23 mouse cellular contexts compared by ENCODE assay signal in genomic region chr3:95239022-95239421, GRCm38 (mm10). TPM values are rescaled to one million over a fixed set of nuclear protein-coding genes. Genes with fewer than 3 reads are reported as not detected.
DNase-seq lines count a peak whose midpoint lies in the region; ATAC-seq and TF ChIP-seq lines count a peak whose summit lies in the region.
"Had no signal": no experiment of that assay in that cellular context is flagged by ENCODE, and none has a peak within 500 bp of the region (broad histone marks: within the 10 kb centered on the region; RNA-seq: fewer than 3 reads in every experiment).

No protein-coding gene starts in this region.

- 88% methylated on average over 6 of the region's 6 CpGs for WGBS in kidney, postnatal 0 days
- 88% methylated on average over 6 of the region's 6 CpGs for WGBS in kidney, embryonic 16.5 days

- H3K79me2 ChIP-seq in MEL (ENCODE audit: control insufficient read depth, insufficient read depth, low read length, poor library complexity) = no peaks in the 10 kb centered on the region

- no peak for DNase-seq in kidney, postnatal 0 days (ENCODE audit: low spot score)
- DNase-seq in A20 (ENCODE audit: low read depth, low spot score) (peak; percentile 33), MEL (ENCODE audit: low read depth, low spot score) (peak; percentile 52)
- DNase-seq in B cell, adult 2 months = no peak
- DNase-seq in cerebellum, adult 8-10 months = no peak
- DNase-seq: adrenal gland, postnatal 10 days; cerebellum, adult 2 months; heart, adult 18-20 months; kidney, adult 8-10 months; kidney, postnatal 4 days; spleen, adult 18-20 months; thymus, postnatal 25 days had no signal

- TF ChIP-seq RAD21 in MEL (IDR thresholded peaks at IDR 0.05; ENCODE audit: low read depth, low read length) = no peak; the same call in 1 of the 2 replicates

- TF ChIP-seq CTCF in kidney, postnatal 0 days (IDR thresholded peaks at IDR 0.05; ENCODE audit: low read depth) = 0 out of 2 replicates have a peak, but pooled peaks have one; percentile 19
- TF ChIP-seq CTCF in MEL (IDR thresholded peaks at IDR 0.05 in 2 of 3, conservative IDR thresholded peaks at IDR 0.05 in 1 of 3; ENCODE audit: control insufficient read depth in 1 of 3, insufficient read depth in 1 of 3, low read depth in 2 of 3, low read length in 3 of 3, poor library complexity in 1 of 3, severe bottlenecking in 1 of 3) = peak in 1 of 3 experiments; percentile 31; a peak in 2 of 6 replicates

- H3K27ac ChIP-seq in kidney, postnatal 0 days = no peak overlapping the region
- H3K27ac ChIP-seq in kidney, embryonic 16.5 days (ENCODE audit: low read length) = no peak overlapping the region
- no peak overlapping the region for H3K27ac ChIP-seq in MEL (ENCODE audit: control insufficient read depth, low read depth, low read length)
- H3K27ac ChIP-seq: embryonic facial prominence, embryonic 12.5 days; limb, embryonic 13.5 days; macrophage; midbrain, embryonic 12.5 days had no signal

- H3K4me1 ChIP-seq in kidney, postnatal 0 days (replicated peaks; ENCODE audit: insufficient read depth, low read length) = 0 out of 2 replicates have a peak, but pooled peaks cover 6% of the 10 kb centered on the region
- no peaks in the 10 kb centered on the region for H3K4me1 ChIP-seq in kidney, embryonic 16.5 days (ENCODE audit: insufficient read depth, low read length)
- H3K4me1 ChIP-seq in MEL (ENCODE audit: control insufficient read depth in 1 of 2, insufficient read depth in 2 of 2, low read length in 2 of 2) = no peaks in the 10 kb centered on the region
- H3K4me1 ChIP-seq: midbrain, embryonic 12.5 days had no signal

- H3K27me3 ChIP-seq in kidney, postnatal 0 days (ENCODE audit: insufficient read depth, low read length) = no peaks in the 10 kb centered on the region
- H3K27me3 ChIP-seq in kidney, embryonic 16.5 days (ENCODE audit: insufficient read depth, low read length) = no peaks in the 10 kb centered on the region
- H3K27me3 ChIP-seq in MEL (ENCODE audit: control insufficient read depth in 1 of 2, insufficient read depth in 2 of 2, low read length in 2 of 2) = no peaks in the 10 kb centered on the region
- H3K27me3 ChIP-seq: embryonic facial prominence, embryonic 12.5 days; limb, embryonic 13.5 days; midbrain, embryonic 12.5 days had no signal

- H3K4me2 ChIP-seq in kidney, postnatal 0 days (ENCODE audit: low read length) = no peak overlapping the region
- no peak overlapping the region for H3K4me2 ChIP-seq in kidney, embryonic 16.5 days (replicated peaks; ENCODE audit: low read depth, low read length)
- H3K4me2 ChIP-seq: embryonic facial prominence, embryonic 12.5 days; limb, embryonic 13.5 days; midbrain, embryonic 12.5 days had no signal

- peaks cover 27% of the 10 kb centered on the region; the same call in 1 of the 2 replicates for H3K36me3 ChIP-seq in kidney, postnatal 0 days (ENCODE audit: insufficient read depth, low read length)
- peaks cover 26% of the 10 kb centered on the region for H3K36me3 ChIP-seq in kidney, embryonic 16.5 days (ENCODE audit: insufficient read depth, low read length)
- peaks cover 0 to 31% of the 10 kb centered on the region in 2 experiments; a peak in 2 of 4 replicates for H3K36me3 ChIP-seq in MEL (ENCODE audit: control insufficient read depth in 1 of 2, insufficient read depth in 2 of 2, low read length in 2 of 2)

- ATAC-seq in kidney, postnatal 0 days (replicated peaks; ENCODE audit: low FRiP score, low read depth) = no peak
- ATAC-seq in kidney, embryonic 16.5 days (ENCODE audit: low FRiP score, low TSS enrichment) = no peak
- peak; percentile 26; the same call in 1 of the 2 replicates for ATAC-seq in megakaryocyte progenitor cell, adult 5-6 weeks (replicated peaks; ENCODE audit: poor library complexity)
- no peak for ATAC-seq in activated CD4-positive, CD25-positive, alpha-beta regulatory T cell, adult 4 months
- ATAC-seq: forebrain, embryonic 16.5 days had no signal

- no peaks in the 10 kb centered on the region for H3K9me3 ChIP-seq in kidney, postnatal 0 days (replicated peaks; ENCODE audit: low read length)
- no peaks in the 10 kb centered on the region for H3K9me3 ChIP-seq in kidney, embryonic 16.5 days (ENCODE audit: low read length)
- no peaks in the 10 kb centered on the region for H3K9me3 ChIP-seq in MEL (replicated peaks; ENCODE audit: insufficient read depth, low read length)
- H3K9me3 ChIP-seq: embryonic facial prominence, embryonic 12.5 days; limb, embryonic 13.5 days; midbrain, embryonic 12.5 days had no signal

- no peak overlapping the region for H3K4me3 ChIP-seq in kidney, postnatal 0 days (replicated peaks; ENCODE audit: low read depth, low read length)
- H3K4me3 ChIP-seq in kidney, embryonic 16.5 days (ENCODE audit: low read length) = no peak overlapping the region
- no peak overlapping the region for H3K4me3 ChIP-seq in MEL (ENCODE audit: control insufficient read depth in 1 of 2, insufficient read depth in 1 of 2, low read depth in 2 of 2, low read length in 2 of 2)
- H3K4me3 ChIP-seq: embryonic facial prominence, embryonic 12.5 days; limb, embryonic 13.5 days; midbrain, embryonic 12.5 days had no signal

- H3K9ac ChIP-seq in kidney, postnatal 0 days (ENCODE audit: low read depth, low read length) = no peak overlapping the region
- H3K9ac ChIP-seq in kidney, embryonic 16.5 days (replicated peaks; ENCODE audit: low read length) = no peak overlapping the region
- H3K9ac ChIP-seq in MEL (ENCODE audit: control insufficient read depth, low read depth, low read length, poor library complexity, severe bottlenecking) = no peak overlapping the region
- H3K9ac ChIP-seq: embryonic facial prominence, embryonic 12.5 days; limb, embryonic 13.5 days; midbrain, embryonic 12.5 days had no signal

- no peak; a peak in 2 of 4 replicates for TF ChIP-seq POLR2A in MEL (IDR thresholded peaks at IDR 0.05; ENCODE audit: control insufficient read depth in 1 of 2, insufficient read depth in 1 of 2, low read depth in 1 of 2, low read length in 2 of 2, poor library complexity in 1 of 2)

- no peak for TF ChIP-seq EP300 in MEL (IDR thresholded peaks at IDR 0.05; ENCODE audit: low read depth in 1 of 2, low read length in 2 of 2)

TF ChIP-seq in MEL, 35 proteins besides CTCF, POLR2A, EP300 and RAD21 (continues in another document):
- TF ChIP-seq KAT2A (conservative IDR thresholded peaks at IDR 0.05; ENCODE audit: low read depth, low read length) (no peak), ETS1 (IDR thresholded peaks at IDR 0.05; ENCODE audit: low read depth, low read length) (no peak)

RNA-seq across cellular contexts. Expression of gene Gm128, which starts 2.4 kb away (rescaled TPM):
- 1.2 and 1.3 TPM in 2 replicates for polyA plus RNA-seq in kidney, postnatal 0 days (2015; fragmentation: Nextera tagmentation; extraction: Ambion mirVana)
- 0.53 and 0.55 TPM in 2 replicates for polyA plus RNA-seq in kidney, embryonic 16.5 days (2015; fragmentation: Nextera tagmentation; extraction: Ambion mirVana)
- total RNA-seq in MEL (2012; rRNA removed) = 0.08 TPM in 1 of 2 replicates, not detected in the other
- polyA plus RNA-seq in MEL (2012; ENCODE audit: insufficient read depth in 1 of 2, insufficient read length in 2 of 2, low read depth in 1 of 2, low replicate concordance in 2 of 2, missing spikeins in 1 of 2) = under 1 TPM in 1 of 2 experiments, not detected in 1; 0.18 TPM
- 1.0 and 1.4 TPM in 2 replicates for total RNA-seq in megakaryocyte progenitor cell, adult 5-6 weeks (2015)
- total RNA-seq in megakaryocyte progenitor cell, adult 5-6 weeks (2017) = 0.34 and 0.46 TPM in 2 replicates
- 1 to 10 TPM in 1 of 2 experiments, under 1 TPM in 1; 0.40 to 1.1 TPM for polyA plus RNA-seq in activated CD4-positive, CD25-positive, alpha-beta regulatory T cell, adult 4 months (2017; shearing (Covaris generic))
- total RNA-seq: gastrocnemius, adult 18-20 months; heart, adult 18-20 months had no signal
- polyA plus RNA-seq: forebrain, embryonic 16.5 days; hindbrain, embryonic 11.5 days; midbrain, embryonic 12.5 days had no signal

RNA-seq across cellular contexts. Expression of gene Mllt11, which starts 7.1 kb away (rescaled TPM):
- polyA plus RNA-seq in kidney, postnatal 0 days (2015; fragmentation: Nextera tagmentation; extraction: Ambion mirVana) = 11.2 and 11.8 TPM in 2 replicates
- 14.0 and 16.6 TPM in 2 replicates for polyA plus RNA-seq in kidney, embryonic 16.5 days (2015; fragmentation: Nextera tagmentation; extraction: Ambion mirVana)
- total RNA-seq in MEL (2012; rRNA removed) = 6.7 and 7.3 TPM in 2 replicates
- polyA plus RNA-seq in MEL (2012; ENCODE audit: insufficient read depth in 1 of 2, insufficient read length in 2 of 2, low read depth in 1 of 2, low replicate concordance in 2 of 2, missing spikeins in 1 of 2) = 10 to 100 TPM in 1 of 2 experiments, not detected in 1; 24.6 TPM
- total RNA-seq in megakaryocyte progenitor cell, adult 5-6 weeks (2015) = 4.6 and 5.8 TPM in 2 replicates
- total RNA-seq in megakaryocyte progenitor cell, adult 5-6 weeks (2017) = 4.9 and 5.5 TPM in 2 replicates
- 10 to 100 TPM; 21.2 to 31.5 TPM for polyA plus RNA-seq in activated CD4-positive, CD25-positive, alpha-beta regulatory T cell, adult 4 months (2017; shearing (Covaris generic))

RNA-seq across cellular contexts. Expression of gene Cdc42se1, which starts 10.5 kb away (rescaled TPM):
- 98.5 and 102 TPM in 2 replicates for polyA plus RNA-seq in kidney, postnatal 0 days (2015; fragmentation: Nextera tagmentation; extraction: Ambion mirVana)
- 90.3 and 94.4 TPM in 2 replicates for polyA plus RNA-seq in kidney, embryonic 16.5 days (2015; fragmentation: Nextera tagmentation; extraction: Ambion mirVana)
- 238 and 341 TPM in 2 replicates for total RNA-seq in MEL (2012; rRNA removed)
- 100 to 1,000 TPM in 1 of 2 experiments, not detected in 1; 472 TPM for polyA plus RNA-seq in MEL (2012; ENCODE audit: insufficient read depth in 1 of 2, insufficient read length in 2 of 2, low read depth in 1 of 2, low replicate concordance in 2 of 2, missing spikeins in 1 of 2)
- 56.2 and 56.7 TPM in 2 replicates for total RNA-seq in megakaryocyte progenitor cell, adult 5-6 weeks (2015)
- 52.5 and 60.3 TPM in 2 replicates for total RNA-seq in megakaryocyte progenitor cell, adult 5-6 weeks (2017)
- 100 to 1,000 TPM; 258 to 260 TPM for polyA plus RNA-seq in activated CD4-positive, CD25-positive, alpha-beta regulatory T cell, adult 4 months (2017; shearing (Covaris generic))

RNA-seq across cellular contexts. Expression of gene Bnipl, which starts 12.0 kb away (rescaled TPM):
- 0.82 and 1.6 TPM in 2 replicates for polyA plus RNA-seq in kidney, postnatal 0 days (2015; fragmentation: Nextera tagmentation; extraction: Ambion mirVana)
- polyA plus RNA-seq in kidney, embryonic 16.5 days (2015; fragmentation: Nextera tagmentation; extraction: Ambion mirVana) = 0.41 and 0.82 TPM in 2 replicates
- total RNA-seq in MEL (2012; rRNA removed) = 0.19 and 0.20 TPM in 2 replicates
- under 1 TPM in 1 of 2 experiments, not detected in 1; 0.43 TPM for polyA plus RNA-seq in MEL (2012; ENCODE audit: insufficient read depth in 1 of 2, insufficient read length in 2 of 2, low read depth in 1 of 2, low replicate concordance in 2 of 2, missing spikeins in 1 of 2)
- total RNA-seq in megakaryocyte progenitor cell, adult 5-6 weeks (2015) = not detected in 2 replicates
- not detected in 2 replicates for total RNA-seq in megakaryocyte progenitor cell, adult 5-6 weeks (2017)
- polyA plus RNA-seq in activated CD4-positive, CD25-positive, alpha-beta regulatory T cell, adult 4 months (2017; shearing (Covaris generic)) = not detected
- total RNA-seq: gastrocnemius, adult 18-20 months; heart, adult 18-20 months had no signal
- polyA plus RNA-seq: liver, embryonic 16.5 days; macrophage had no signal

RNA-seq across cellular contexts. Expression of gene Gabpb2, which starts 21.3 kb away (rescaled TPM):
- polyA plus RNA-seq in kidney, postnatal 0 days (2015; fragmentation: Nextera tagmentation; extraction: Ambion mirVana) = 4.5 and 5.4 TPM in 2 replicates
- 8.8 and 10.8 TPM in 2 replicates for polyA plus RNA-seq in kidney, embryonic 16.5 days (2015; fragmentation: Nextera tagmentation; extraction: Ambion mirVana)
- total RNA-seq in MEL (2012; rRNA removed) = 78.7 and 82.2 TPM in 2 replicates
- 10 to 100 TPM; 72.2 to 92.8 TPM for polyA plus RNA-seq in MEL (2012; ENCODE audit: insufficient read depth in 1 of 2, insufficient read length in 2 of 2, low read depth in 1 of 2, low replicate concordance in 2 of 2, missing spikeins in 1 of 2)
- total RNA-seq in megakaryocyte progenitor cell, adult 5-6 weeks (2015) = 28.5 and 29.3 TPM in 2 replicates
- total RNA-seq in megakaryocyte progenitor cell, adult 5-6 weeks (2017) = 43.1 and 57.7 TPM in 2 replicates
- 10 to 100 TPM; 31.0 to 34.7 TPM for polyA plus RNA-seq in activated CD4-positive, CD25-positive, alpha-beta regulatory T cell, adult 4 months (2017; shearing (Covaris generic))

Comparison
In these comparisons a context has a peak if more than half of its experiments do, and no peak if none do; other contexts are left out.
1. DNase-seq: peak in A20 (single experiment) and MEL (single experiment); none in kidney, postnatal 0 days (single experiment), B cell, adult 2 months (0 of 2) and cerebellum, adult 8-10 months (single experiment).